Mouse (Mus musculus) CH12.LX (cell line): ENCODE results near the gene Cyfip2. TPM values are rescaled to one million over a fixed set of nuclear protein-coding genes. Genes with fewer than 3 reads are reported as not detected.
A peak's percentile ranks its signal among the peaks of the same experiment; 100 is the strongest.

ENCODE experiments used
- DNase-seq: peaks from one replicate; pipeline ENCODE4 v3.0.0-alpha.2; 2013; ENCODE audit errors: extremely low read depth
- H3K27ac ChIP-seq: 2 replicates; pipeline ENCODE4 v1.5.1; 2012; ENCODE audit warnings: low read depth, mild to moderate bottlenecking, control low read depth, moderate library complexity; ENCODE audit not compliant: insufficient read depth
- H3K27me3 ChIP-seq: replicated peaks from 2 replicates; pipeline ENCODE3; 2012; ENCODE audit warnings: inconsistent platforms
- H3K36me3 ChIP-seq, 2 experiments: replicated peaks in 1 of 2; 2 replicates each; pipeline versions ENCODE3 to v1.6.1; 2012; ENCODE audit warnings: inconsistent platforms in 1 of 2, low read length in 1 of 2, mild to moderate bottlenecking in 1 of 2, mixed read lengths in 1 of 2, moderate library complexity in 1 of 2; ENCODE audit not compliant: control insufficient read depth in 1 of 2, insufficient read depth in 1 of 2
- H3K4me1 ChIP-seq, 2 experiments: 2 replicates each; pipeline ENCODE4 v1.6.1; 2012; ENCODE audit warnings: inconsistent platforms in 1 of 2, moderate library complexity in 1 of 2; ENCODE audit not compliant: insufficient read depth in 2 of 2, control insufficient read depth in 1 of 2
- H3K4me2 ChIP-seq: 2 replicates; pipeline ENCODE4 v1.6.1; 2012; ENCODE audit warnings: low read depth, mild to moderate bottlenecking, control low read depth; ENCODE audit not compliant: poor library complexity, insufficient read depth, severe bottlenecking
- H3K4me3 ChIP-seq, 3 experiments: fragments of 150-350 bp in 1 of 3; sonication (generic) in 1 of 3; replicated peaks in 1 of 3; 2 replicates each; pipeline versions ENCODE3 to v1.5.1; 2011 to 2012; ENCODE audit warnings: low read depth in 2 of 3, low read length in 2 of 3, mild to moderate bottlenecking in 2 of 3, moderate library complexity in 2 of 3, control low read depth in 1 of 3, improper control_type of control experiment in 1 of 3, inconsistent platforms in 1 of 3, mixed read lengths in 1 of 3; ENCODE audit not compliant: poor library complexity in 1 of 3
- H3K79me2 ChIP-seq: replicated peaks from 2 replicates; pipeline ENCODE4 v1.6.1; 2012; ENCODE audit warnings: mild to moderate bottlenecking, moderate library complexity; ENCODE audit not compliant: control insufficient read depth, poor library complexity, insufficient read depth, severe bottlenecking; ENCODE audit errors: extremely low read depth
- H3K9ac ChIP-seq: 2 replicates; pipeline ENCODE4 v1.6.1; 2012; ENCODE audit warnings: low read depth, mild to moderate bottlenecking, control low read depth, moderate library complexity; ENCODE audit not compliant: insufficient read depth
- H3K9me3 ChIP-seq: replicated peaks from 2 replicates; pipeline ENCODE3; 2012; ENCODE audit warnings: low read length, inconsistent platforms, mixed read lengths
- CTCF ChIP-seq, 2 experiments: IDR thresholded peaks in 1 of 2; conservative IDR thresholded peaks in 1 of 2; 2 replicates each; pipeline ENCODE4 v1.5.1; 2011 to 2012; ENCODE audit warnings: low read depth in 2 of 2, low read length in 2 of 2, improper control_type of control experiment in 1 of 2, inconsistent platforms in 1 of 2, mild to moderate bottlenecking in 1 of 2, moderate library complexity in 1 of 2
- ETS1 ChIP-seq: conservative IDR thresholded peaks from 2 replicates; pipeline ENCODE4 v1.6.1; 2012; ENCODE audit warnings: low read depth, mild to moderate bottlenecking, inconsistent platforms, low read length, improper control_type of control experiment, moderate library complexity
- MAFK ChIP-seq: IDR thresholded peaks from 2 replicates; pipeline ENCODE4 v1.6.1; 2011; ENCODE audit warnings: low read length, improper control_type of control experiment; ENCODE audit not compliant: insufficient replicate concordance
- MAZ ChIP-seq: IDR thresholded peaks from 2 replicates; pipeline ENCODE4 v1.6.1; 2012; ENCODE audit warnings: low read depth, mild to moderate bottlenecking, inconsistent platforms, low read length, improper control_type of control experiment, moderate library complexity
- PAX5 ChIP-seq: IDR thresholded peaks from 2 replicates; pipeline ENCODE4 v1.6.1; 2012; ENCODE audit warnings: low read length, inconsistent platforms, mixed read lengths
- RAD21 ChIP-seq: IDR thresholded peaks from 2 replicates; pipeline ENCODE4 v1.6.1; 2011; ENCODE audit warnings: low read depth, mild to moderate bottlenecking, low read length, improper control_type of control experiment, moderate library complexity
- SIN3A ChIP-seq: IDR thresholded peaks from 2 replicates; pipeline ENCODE4 v1.6.1; 2012; ENCODE audit warnings: low read length, improper control_type of control experiment, inconsistent platforms
- SMC3 ChIP-seq: IDR thresholded peaks from 2 replicates; pipeline ENCODE4 v1.6.1; 2011; ENCODE audit warnings: low read depth, low read length, improper control_type of control experiment
- TCF12 ChIP-seq: IDR thresholded peaks from 2 replicates; pipeline ENCODE4 v1.6.1; 2014; ENCODE audit warnings: low read depth, mild to moderate bottlenecking, inconsistent platforms, low read length, improper control_type of control experiment
- UBTF ChIP-seq: IDR thresholded peaks from 2 replicates; pipeline ENCODE4 v1.6.1; 2012; ENCODE audit warnings: low read depth, mild to moderate bottlenecking, inconsistent platforms, low read length, improper control_type of control experiment, moderate library complexity
- USF1 ChIP-seq: IDR thresholded peaks from 2 replicates; pipeline ENCODE4 v1.6.1; 2014; ENCODE audit warnings: low read depth, mild to moderate bottlenecking, inconsistent platforms, low read length, improper control_type of control experiment
- ZMIZ1 ChIP-seq: IDR thresholded peaks from 2 replicates; pipeline ENCODE4 v1.6.1; 2012; ENCODE audit warnings: low read depth, mild to moderate bottlenecking, inconsistent platforms, low read length, improper control_type of control experiment
- dilution Hi-C: fragments of 300-500 bp; cut with MboI; formaldehyde crosslinking; loops from 2 replicates; pipeline ENCODE4 v1.14.3; 2020; ENCODE audit warnings: low sequenced_read_pairs; ENCODE audit not compliant: extremely low pct_unique_long_range_greater_than_20kb, extremely low pct_ligation_motif_present
- in situ Hi-C: fragments of 300-500 bp; cut with MboI; formaldehyde crosslinking; loops from 3 replicates; pipeline ENCODE4 v1.14.3; 2019; ENCODE audit warnings: low sequenced_read_pairs, low pct_ligation_motif_present, low pct_unique_long_range_greater_than_20kb, mixed read lengths
- polyA plus RNA-seq: library from polyadenylated mRNA; unstranded; fragments of >175 nt; gene quantifications from 2 replicates; pipeline ENCODE4 v1.2.1, GENCODE M21; 2012; ENCODE audit warnings: low read depth; ENCODE audit not compliant: insufficient read length
- total RNA-seq, 2 experiments: library from RNA; depleted of rRNA; stranded (reverse); fragments of 300-350 nt in 1 of 2; fragments of >200 nt in 1 of 2; gene quantifications; 2 replicates each; pipeline ENCODE4 v1.2.3; 2012 to 2014

The Cyfip2 gene
- total and polyA plus RNA-seq, 3 experiments, result 40.7 to 194 (median 97.6) TPM

DNA sequence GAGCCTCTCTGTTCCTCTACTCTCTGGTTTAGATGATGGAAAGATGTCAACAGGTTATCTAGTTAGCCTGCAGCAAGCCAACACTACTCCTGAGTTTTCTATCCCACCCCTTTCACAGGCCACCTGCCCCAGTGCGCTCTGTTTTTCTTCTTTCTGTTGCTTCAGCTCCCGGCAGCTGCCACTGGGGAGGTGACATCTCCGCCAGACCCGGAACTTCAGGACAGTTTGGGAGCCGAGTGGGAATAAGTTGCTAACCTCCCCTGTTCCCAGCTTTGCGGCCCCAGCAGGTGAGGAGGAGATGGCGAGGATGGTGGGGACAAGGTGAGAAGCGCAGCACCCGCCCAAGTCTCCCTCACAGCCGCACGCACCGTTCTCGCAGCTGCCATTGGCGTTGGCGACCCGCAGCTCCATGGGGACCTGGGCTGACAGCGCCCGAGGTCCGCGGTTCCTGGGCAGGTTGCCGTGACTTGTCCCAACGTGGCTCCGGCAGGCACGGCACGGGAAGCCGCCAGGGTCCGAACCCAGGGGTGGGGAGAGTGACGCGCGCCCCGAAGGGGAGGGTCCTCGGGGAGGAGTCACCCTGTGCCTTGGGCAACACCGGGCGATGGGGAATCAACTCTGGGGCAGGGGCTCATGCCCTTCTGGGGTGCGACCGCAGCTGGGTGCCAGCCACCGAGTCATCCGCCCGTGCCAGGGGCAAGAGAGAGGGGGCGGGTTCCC, 146.6 kb downstream of the Cyfip2 start, which contains the start of gene Nipal4:
TSS of gene Nipal4 (minus strand) at position 643 of the 720 bp plus-strand sequence.
- Histone ChIP-seq H3K36me3 (no peaks in the 10 kb centered on the region), H3K27me3 (no peaks in the 10 kb centered on the region), H3K79me2 (no peaks in the 10 kb centered on the region), H3K9me3 (no peaks in the 10 kb centered on the region), H3K4me3 (peak within 1 kb of the TSS in 1 of 3 experiments; percentile 50), H3K4me2 (peak within 1 kb of the TSS; percentile 68), H3K4me1 (peaks cover 0 to 10% of the 10 kb centered on the region in 2 experiments; a peak in 2 of 4 replicates), H3K27ac (no peak within 1 kb of the TSS), H3K9ac (no peak within 1 kb of the TSS)
- dilution Hi-C loops, result no loop called here
- no peak for DNase-seq
- TF ChIP-seq ZMIZ1 (no peak), MAFK (no peak)
- in situ Hi-C loops, result no loop called here

DNA sequence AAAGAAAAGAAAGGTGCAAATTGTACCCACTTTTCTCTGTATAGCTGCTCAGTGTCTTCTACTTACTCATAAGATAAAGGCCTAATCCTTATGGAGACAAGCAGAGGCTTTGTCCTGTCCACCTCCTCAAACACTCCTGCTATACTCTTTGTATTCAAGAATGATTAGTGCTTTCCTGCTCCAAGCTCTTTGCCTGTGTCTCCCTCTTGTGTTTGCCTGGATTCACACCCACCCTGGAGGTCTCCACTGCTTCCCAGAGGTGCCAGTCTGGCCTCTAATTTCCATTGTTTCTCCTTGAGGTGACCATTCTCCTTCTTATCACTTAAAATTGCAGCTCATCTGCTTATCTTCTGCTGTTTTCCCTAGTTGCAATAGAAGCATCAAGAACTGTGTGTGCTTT, 155.2 kb downstream of the Cyfip2 start:
- Histone ChIP-seq H3K4me2 (no peak overlapping the region), H3K27ac (no peak overlapping the region), H3K4me1 (no peaks in the 10 kb centered on the region), H3K27me3 (no peaks in the 10 kb centered on the region), H3K9ac (no peak overlapping the region), H3K79me2 (no peaks in the 10 kb centered on the region), H3K36me3 (no peaks in the 10 kb centered on the region), H3K4me3 (no peak overlapping the region), H3K9me3 (no peaks in the 10 kb centered on the region)
- no peak for TF ChIP-seq ETS1
- peak in 1 of 2 experiments; percentile 29; a peak in 2 of 4 replicates for TF ChIP-seq CTCF (conservative IDR thresholded peaks at IDR 0.05 in 1 of 2, IDR thresholded peaks at IDR 0.05 in 1 of 2; ENCODE audit: low read depth in 2 of 2, low read length in 2 of 2)
- no peak for TF ChIP-seq USF1
- no peak for TF ChIP-seq SIN3A
- TF ChIP-seq SMC3, result peak; percentile 7; the same call in 1 of the 2 replicates
- TF ChIP-seq RAD21, result peak; percentile 24
- in situ Hi-C loops (no loop called here), dilution Hi-C loops (no loop called here)
- DNase-seq, result no peak

- Histone ChIP-seq H3K4me1 (no peaks in the 10 kb centered on the region), H3K36me3 (no peaks in the 10 kb centered on the region), H3K27ac (no peak overlapping the region), H3K4me2 (no peak overlapping the region), H3K27me3 (no peaks in the 10 kb centered on the region), H3K79me2 (no peaks in the 10 kb centered on the region), H3K4me3 (no peak overlapping the region), H3K9me3 (no peaks in the 10 kb centered on the region), H3K9ac (no peak overlapping the region)
- dilution Hi-C loops, result no loop called here
- no peak for DNase-seq
- in situ Hi-C loops, result no loop called here
- TF ChIP-seq UBTF (no peak), PAX5 (no peak), MAZ (no peak), TCF12 (no peak)
These were observed 155.7 kb downstream of the Cyfip2 start for GRCm38 (mm10) chr11:46156945-46157344.
